Mouse (Mus musculus) lung, postnatal 0 days (tissue): ENCODE results near the gene Pcsk6.

Source experiments
- CTCF ChIP-seq: IDR thresholded peaks from 2 replicates; pipeline ENCODE4 v1.5.1; 2016; ENCODE audit warnings: antibody characterized with exemption, mild to moderate bottlenecking
- EP300 ChIP-seq: IDR thresholded peaks from 2 replicates; pipeline ENCODE4 v1.6.1; 2016; ENCODE audit warnings: antibody characterized with exemption, mild to moderate bottlenecking, control low read depth

- TF ChIP-seq CTCF (no peak), EP300 (no peak)
Observed at GRCm38 (mm10) chr7:65820391-65820790, 41.1 kb upstream of the Pcsk6 start.
